Mouse (Mus musculus): Measurements from ENCODE around the gene Arhgef6. TPM values are rescaled to one million over a fixed set of nuclear protein-coding genes. Genes with fewer than 3 reads are reported as not detected.

Arhgef6 gene
- total and polyA plus RNA-seq, 3 experiments: 1.1 to 3.3 TPM; not detected in 1

GRCm38 (mm10) chrX:57309993-57310392 is 28.5 kb downstream of the Arhgef6 start:
- H3K9me3 ChIP-seq (replicated peaks; ENCODE audit: insufficient read depth, low read length): no peaks in the 10 kb centered on the region
- no peaks in the 10 kb centered on the region for H3K4me1 ChIP-seq (ENCODE audit: control insufficient read depth in 1 of 2, insufficient read depth in 2 of 2, low read length in 2 of 2)
- H3K27me3 ChIP-seq (ENCODE audit: control insufficient read depth in 1 of 2, insufficient read depth in 2 of 2, low read length in 2 of 2): no peaks in the 10 kb centered on the region
- peak; percentile 3 for DNase-seq (ENCODE audit: low read depth, low spot score)
- TF ChIP-seq SIN3A (IDR thresholded peaks at IDR 0.05; ENCODE audit: low read length) (no peak), GATA1 (IDR thresholded peaks at IDR 0.05; ENCODE audit: low read depth, low read length) (no peak), NRF1 (IDR thresholded peaks at IDR 0.05; ENCODE audit: insufficient read depth, low read depth, low read length, poor library complexity, severe bottlenecking) (no peak)
- no peak overlapping the region for H3K27ac ChIP-seq (ENCODE audit: control insufficient read depth, low read depth, low read length)
- H3K9ac ChIP-seq (ENCODE audit: control insufficient read depth, low read depth, low read length, poor library complexity, severe bottlenecking): no peak overlapping the region
- H3K4me3 ChIP-seq (ENCODE audit: control insufficient read depth in 1 of 2, insufficient read depth in 1 of 2, low read depth in 2 of 2, low read length in 2 of 2): no peak overlapping the region
- no peaks in the 10 kb centered on the region for H3K36me3 ChIP-seq (ENCODE audit: control insufficient read depth in 1 of 2, insufficient read depth in 2 of 2, low read length in 2 of 2)
- no peaks in the 10 kb centered on the region for H3K79me2 ChIP-seq (ENCODE audit: control insufficient read depth, insufficient read depth, low read length, poor library complexity)

GRCm38 (mm10) chrX:57306747-57307146 is 31.8 kb downstream of the Arhgef6 start:
- Histone ChIP-seq H3K27ac (ENCODE audit: control insufficient read depth, low read depth, low read length) (no peak overlapping the region), H3K4me3 (ENCODE audit: control insufficient read depth in 1 of 2, insufficient read depth in 1 of 2, low read depth in 2 of 2, low read length in 2 of 2) (no peak overlapping the region), H3K79me2 (ENCODE audit: control insufficient read depth, insufficient read depth, low read length, poor library complexity) (no peaks in the 10 kb centered on the region), H3K4me1 (ENCODE audit: control insufficient read depth in 1 of 2, insufficient read depth in 2 of 2, low read length in 2 of 2) (no peaks in the 10 kb centered on the region), H3K27me3 (ENCODE audit: control insufficient read depth in 1 of 2, insufficient read depth in 2 of 2, low read length in 2 of 2) (no peaks in the 10 kb centered on the region), H3K9ac (ENCODE audit: control insufficient read depth, low read depth, low read length, poor library complexity, severe bottlenecking) (no peak overlapping the region), H3K9me3 (replicated peaks; ENCODE audit: insufficient read depth, low read length) (no peaks in the 10 kb centered on the region), H3K36me3 (ENCODE audit: control insufficient read depth in 1 of 2, insufficient read depth in 2 of 2, low read length in 2 of 2) (no peaks in the 10 kb centered on the region; a peak in 1 of 4 replicates)
- peak; percentile 59 for DNase-seq (ENCODE audit: low read depth, low spot score)
- TF ChIP-seq ETS1 (IDR thresholded peaks at IDR 0.05; ENCODE audit: low read depth, low read length) (0 out of 2 replicates have a peak, but pooled peaks have one; percentile 20), MYB (IDR thresholded peaks at IDR 0.05; ENCODE audit: low read depth, low read length) (no peak), NELFE (IDR thresholded peaks at IDR 0.05; ENCODE audit: low read depth, low read length) (no peak), TCF12 (IDR thresholded peaks at IDR 0.05; ENCODE audit: low read depth, low read length) (no peak), SIN3A (IDR thresholded peaks at IDR 0.05; ENCODE audit: low read length) (no peak)

GRCm38 (mm10) chrX:57304784-57305287 is 33.7 kb downstream of the Arhgef6 start:
- H3K79me2 ChIP-seq (ENCODE audit: control insufficient read depth, insufficient read depth, low read length, poor library complexity): no peaks in the 10 kb centered on the region
- H3K9me3 ChIP-seq (replicated peaks; ENCODE audit: insufficient read depth, low read length): no peaks in the 10 kb centered on the region
- no peaks in the 10 kb centered on the region; a peak in 1 of 4 replicates for H3K36me3 ChIP-seq (ENCODE audit: control insufficient read depth in 1 of 2, insufficient read depth in 2 of 2, low read length in 2 of 2)
- no peak overlapping the region for H3K9ac ChIP-seq (ENCODE audit: control insufficient read depth, low read depth, low read length, poor library complexity, severe bottlenecking)
- peak overlapping the region; percentile 52 for H3K27ac ChIP-seq (ENCODE audit: control insufficient read depth, low read depth, low read length)
- H3K4me3 ChIP-seq (ENCODE audit: control insufficient read depth in 1 of 2, insufficient read depth in 1 of 2, low read depth in 2 of 2, low read length in 2 of 2): no peak overlapping the region
- DNase-seq (ENCODE audit: low read depth, low spot score): peak; percentile 42
- TF ChIP-seq NRF1 (IDR thresholded peaks at IDR 0.05; ENCODE audit: insufficient read depth, low read depth, low read length, poor library complexity, severe bottlenecking): 0 out of 2 replicates have a peak, but pooled peaks have one; percentile 20
- TF ChIP-seq MAZ (IDR thresholded peaks at IDR 0.05; ENCODE audit: low read depth, low read length): no peak
- no peaks in the 10 kb centered on the region for H3K27me3 ChIP-seq (ENCODE audit: control insufficient read depth in 1 of 2, insufficient read depth in 2 of 2, low read length in 2 of 2)
- H3K4me1 ChIP-seq (ENCODE audit: control insufficient read depth in 1 of 2, insufficient read depth in 2 of 2, low read length in 2 of 2): no peaks in the 10 kb centered on the region

Data from MEL (cell line).